17 mouse cellular contexts compared by ENCODE assay signal in genomic region chrX:135973597-135974423, GRCm38 (mm10). TPM values are rescaled to one million over a fixed set of nuclear protein-coding genes. Genes with fewer than 3 reads are reported as not detected.
"Had no signal": no experiment of that assay in that cellular context is flagged by ENCODE, and none has a peak within 500 bp of the region (broad histone marks: within the 10 kb centered on the region; RNA-seq: fewer than 3 reads in every experiment).

No protein-coding gene starts in this region.

- H3K4me2 ChIP-seq: kidney, embryonic 15.5 days; limb, embryonic 15.5 days; liver, embryonic 12.5 days; lung, embryonic 15.5 days; midbrain, embryonic 11.5 days had no signal

- H3K9ac ChIP-seq: kidney, embryonic 15.5 days; limb, embryonic 15.5 days; liver, embryonic 12.5 days; lung, embryonic 15.5 days; midbrain, embryonic 15.5 days had no signal

- DNase-seq: kidney, adult 2 months; kidney, postnatal 14 days; lung, postnatal 14 days; right cerebral cortex, adult 18-20 months; right cerebral cortex, postnatal 25 days; thymus, adult 18-20 months; thymus, postnatal 14 days had no signal

- ATAC-seq: liver, embryonic 12.5 days had no signal

- H3K9me3 ChIP-seq: kidney, embryonic 15.5 days; limb, embryonic 15.5 days; liver, embryonic 12.5 days; lung, embryonic 15.5 days; megakaryocyte, embryonic 14.5 days; midbrain, embryonic 15.5 days had no signal

- H3K27ac ChIP-seq: kidney, embryonic 15.5 days; limb, embryonic 15.5 days; liver, embryonic 12.5 days; lung, embryonic 15.5 days; macrophage had no signal

- H3K36me3 ChIP-seq: lung, embryonic 15.5 days; midbrain, embryonic 15.5 days had no signal

- H3K27me3 ChIP-seq: kidney, embryonic 15.5 days; limb, embryonic 15.5 days; liver, embryonic 12.5 days; lung, embryonic 15.5 days; midbrain, embryonic 15.5 days had no signal

- H3K4me3 ChIP-seq: kidney, embryonic 15.5 days; limb, embryonic 15.5 days; liver, embryonic 12.5 days; lung, embryonic 15.5 days; megakaryocyte, embryonic 14.5 days had no signal

- H3K4me1 ChIP-seq: kidney, embryonic 15.5 days; limb, embryonic 15.5 days; liver, embryonic 12.5 days; lung, embryonic 15.5 days; megakaryocyte, embryonic 14.5 days; midbrain, embryonic 15.5 days had no signal

RNA-seq across cellular contexts. Expression of gene Arxes2, which starts 19.8 kb away (rescaled TPM):
- total RNA-seq: monocyte, adult 5-6 weeks had no signal
- polyA plus RNA-seq: macrophage had no signal

RNA-seq across cellular contexts. Expression of gene Arxes1, which starts 59.4 kb away (rescaled TPM):
- total RNA-seq: monocyte, adult 5-6 weeks had no signal
- polyA plus RNA-seq: macrophage; small intestine, adult 2 months had no signal
